Mouse (Mus musculus) liver, embryonic 13.5 days (tissue): ENCODE measurements around the gene Tbc1d5. TPM values are rescaled to one million over a fixed set of nuclear protein-coding genes. Genes with fewer than 3 reads are reported as not detected.
"Not testable (repeated sequence)": the region's sequence is repeated elsewhere in the genome, so short reads cannot be mapped to it uniquely, and the experiment has no call there.

Experiments
- ATAC-seq: fragments of 200-750 bp; cut with Nextera tagmentation; 2 replicates; pipeline ENCODE4 v1.8.0; 2017; ENCODE audit warnings: low read depth, mild to moderate bottlenecking, moderate number of reproducible peaks, moderate library complexity
- DNase-seq: peaks from one replicate; pipeline ENCODE4 v3.0.0; 2022
- H3K27ac ChIP-seq: fragments of 300-500 bp; sonication (generic); 2 replicates; pipeline ENCODE4 v1.5.1; 2015; ENCODE audit warnings: moderate library complexity, mild to moderate bottlenecking, inconsistent platforms
- H3K27me3 ChIP-seq: fragments of 300-500 bp; sonication (generic); 2 replicates; pipeline ENCODE4 v1.6.1; 2015; ENCODE audit warnings: mild to moderate bottlenecking, inconsistent platforms
- H3K36me3 ChIP-seq: fragments of 300-500 bp; sonication (generic); 2 replicates; pipeline ENCODE4 v1.6.1; 2015; ENCODE audit warnings: mild to moderate bottlenecking, inconsistent platforms
- H3K4me1 ChIP-seq: fragments of 300-500 bp; sonication (generic); replicated peaks from 2 replicates; pipeline ENCODE4 v1.6.1; 2015; ENCODE audit warnings: inconsistent platforms
- H3K4me2 ChIP-seq: fragments of 300-500 bp; sonication (generic); 2 replicates; pipeline ENCODE4 v1.6.1; 2015; ENCODE audit warnings: inconsistent platforms, mild to moderate bottlenecking, moderate library complexity
- H3K4me3 ChIP-seq: fragments of 300-500 bp; sonication (generic); replicated peaks from 2 replicates; pipeline ENCODE4 v1.5.1; 2015; ENCODE audit warnings: mild to moderate bottlenecking, inconsistent platforms
- H3K9ac ChIP-seq: fragments of 300-500 bp; sonication (generic); 2 replicates; pipeline ENCODE4 v1.6.1; 2015; ENCODE audit warnings: mild to moderate bottlenecking, inconsistent platforms
- H3K9me3 ChIP-seq: fragments of 300-500 bp; sonication (generic); replicated peaks from 2 replicates; pipeline ENCODE4 v1.6.1; 2016; ENCODE audit warnings: inconsistent platforms
- WGBS: fragments of 180-500 bp; shearing (Covaris S2); methylation state at CpG from one replicate; pipeline ENCODE4 v1.1.7; 2015; ENCODE audit not compliant: insufficient replicate concordance; 5-methylcytosine and 5-hydroxymethylcytosine counted together
- polyA plus RNA-seq: library from polyadenylated mRNA; unstranded; fragments of >200 nt; fragmentation: Nextera tagmentation; extraction: Ambion mirVana; gene quantifications from 2 replicates; pipeline ENCODE4 v1.2.1, GENCODE M21; 2015

The Tbc1d5 gene
- polyA plus RNA-seq, 1 experiment from 2014 or later, result 3.6 TPM

GRCm38 (mm10) chr17:50724376-50724775 is 454.8 kb downstream of the Tbc1d5 start:
- H3K36me3 ChIP-seq, result no peaks in the 10 kb centered on the region
- H3K27me3 ChIP-seq, result no peaks in the 10 kb centered on the region
- H3K4me3 ChIP-seq, result no peak overlapping the region
- H3K4me1 ChIP-seq, result no peaks in the 10 kb centered on the region
- ATAC-seq, result no peak
- H3K9me3 ChIP-seq, result no peaks in the 10 kb centered on the region
- no peak overlapping the region for H3K27ac ChIP-seq
- no peak overlapping the region for H3K9ac ChIP-seq
- WGBS, result 75% methylated on average over 2 of the region's 2 CpGs
- no peak for DNase-seq
- no peak overlapping the region for H3K4me2 ChIP-seq

- no peaks in the 10 kb centered on the region for H3K4me1 ChIP-seq
- no peak overlapping the region for H3K9ac ChIP-seq
- no peak overlapping the region for H3K4me3 ChIP-seq
- no peak overlapping the region for H3K27ac ChIP-seq
- no peaks in the 10 kb centered on the region for H3K9me3 ChIP-seq
- H3K27me3 ChIP-seq, result no peaks in the 10 kb centered on the region
- no peak for DNase-seq
- WGBS, result 63% methylated on average over 5 of the region's 5 CpGs
- no peak overlapping the region for H3K4me2 ChIP-seq
- no peak for ATAC-seq
- H3K36me3 ChIP-seq, result no peaks in the 10 kb centered on the region
Observed at GRCm38 (mm10) chr17:50717586-50717985, 461.6 kb downstream of the Tbc1d5 start.

- no peak overlapping the region for H3K4me3 ChIP-seq
- no peaks in the 10 kb centered on the region for H3K27me3 ChIP-seq
- no peaks in the 10 kb centered on the region for H3K9me3 ChIP-seq
- H3K4me1 ChIP-seq, result no peaks in the 10 kb centered on the region
- no peak for DNase-seq
- H3K27ac ChIP-seq, result no peak overlapping the region
- no peak for ATAC-seq
- H3K36me3 ChIP-seq, result no peaks in the 10 kb centered on the region
- H3K9ac ChIP-seq, result no peak overlapping the region
- no peak overlapping the region for H3K4me2 ChIP-seq
- 74% methylated on average over 7 of the region's 7 CpGs for WGBS
Observed at GRCm38 (mm10) chr17:50710497-50711222, 468.5 kb downstream of the Tbc1d5 start.

- not testable (repeated sequence) for ATAC-seq, H3K9ac ChIP-seq, H3K36me3 ChIP-seq, H3K27ac ChIP-seq, DNase-seq, H3K9me3 ChIP-seq, H3K4me1 ChIP-seq, H3K4me3 ChIP-seq
- WGBS, result 1% methylated on average over 39 of the region's 39 CpGs
- peaks cover 10% of the 10 kb centered on the region for H3K27me3 ChIP-seq
- H3K4me2 ChIP-seq, result 0 out of 2 replicates have a peak overlapping the region, but pooled peaks have one; percentile 14
Observed at GRCm38 (mm10) chr17:50698410-50698809, 480.7 kb downstream of the Tbc1d5 start.

GRCm38 (mm10) chr17:50688135-50688534 is 491.0 kb downstream of the Tbc1d5 start:
- ATAC-seq, result no peak
- 83% methylated on average over 6 of the region's 6 CpGs for WGBS

GRCm38 (mm10) chr17:50687670-50688069 is 491.5 kb downstream of the Tbc1d5 start:
- H3K4me2 ChIP-seq, result no peak overlapping the region
- peaks cover 5% of the 10 kb centered on the region; the same call in 1 of the 2 replicates for H3K36me3 ChIP-seq
- H3K4me3 ChIP-seq, result no peak overlapping the region
- H3K4me1 ChIP-seq, result no peaks in the 10 kb centered on the region
- H3K9ac ChIP-seq, result no peak overlapping the region
- WGBS, result 81% methylated on average over 10 of the region's 10 CpGs
- no peak overlapping the region for H3K27ac ChIP-seq
- H3K27me3 ChIP-seq, result no peaks in the 10 kb centered on the region
- ATAC-seq, result no peak
- no peaks in the 10 kb centered on the region for H3K9me3 ChIP-seq
- no peak for DNase-seq

More at GRCm38 (mm10) chr17:50688135-50688534, 491.0 kb downstream of the Tbc1d5 start:
- Histone ChIP-seq H3K36me3 (peaks cover 5% of the 10 kb centered on the region; the same call in 1 of the 2 replicates), H3K4me2 (no peak overlapping the region), H3K4me1 (no peaks in the 10 kb centered on the region), H3K9ac (no peak overlapping the region), H3K27ac (no peak overlapping the region), H3K9me3 (no peaks in the 10 kb centered on the region), H3K4me3 (no peak overlapping the region), H3K27me3 (no peaks in the 10 kb centered on the region)
- no peak for DNase-seq

GRCm38 (mm10) chr17:50684960-50685645 is 494.0 kb downstream of the Tbc1d5 start:
- H3K4me2 ChIP-seq, result no peak overlapping the region
- H3K9ac ChIP-seq, result no peak overlapping the region
- H3K27me3 ChIP-seq, result no peaks in the 10 kb centered on the region
- H3K36me3 ChIP-seq, result peaks cover 5% of the 10 kb centered on the region; the same call in 1 of the 2 replicates
- DNase-seq (no peak), ATAC-seq (no peak)
- no peaks in the 10 kb centered on the region for H3K9me3 ChIP-seq
- WGBS, result 60% methylated on average over 7 of the region's 7 CpGs
- no peak overlapping the region for H3K27ac ChIP-seq
- no peaks in the 10 kb centered on the region for H3K4me1 ChIP-seq
- H3K4me3 ChIP-seq, result no peak overlapping the region
